Mouse (Mus musculus) lung, postnatal 0 days (tissue): Measurements from ENCODE around the gene Atp5d. TPM values are rescaled to one million over a fixed set of nuclear protein-coding genes. Genes with fewer than 3 reads are reported as not detected.

Experiments used
- ATAC-seq: fragments of 200-750 bp; cut with Nextera tagmentation; 2 replicates; pipeline ENCODE4 v1.8.0; 2017; ENCODE audit warnings: moderate library complexity
- DNase-seq: peaks from one replicate; pipeline ENCODE4 v3.0.0-alpha.2; 2016; ENCODE audit warnings: low spot score
- H3K27ac ChIP-seq: fragments of 300-500 bp; sonication (generic); 2 replicates; pipeline ENCODE4 v1.5.1; 2014; ENCODE audit warnings: antibody characterized with exemption, mild to moderate bottlenecking, low read length, mixed read lengths
- H3K27me3 ChIP-seq: fragments of 300-500 bp; sonication (generic); replicated peaks from 2 replicates; pipeline ENCODE4 v1.6.1; 2014; ENCODE audit warnings: low read length, mixed read lengths; ENCODE audit not compliant: insufficient read depth
- H3K36me3 ChIP-seq: fragments of 300-500 bp; sonication (generic); 2 replicates; pipeline ENCODE4 v1.6.1; 2014; ENCODE audit warnings: low read length, mixed read lengths; ENCODE audit not compliant: insufficient read depth
- H3K4me1 ChIP-seq: fragments of 300-500 bp; sonication (generic); 2 replicates; pipeline ENCODE4 v1.6.1; 2014; ENCODE audit warnings: antibody characterized with exemption, low read depth, low read length, mixed read lengths; ENCODE audit not compliant: insufficient read depth
- H3K4me2 ChIP-seq: fragments of 300-500 bp; sonication (generic); replicated peaks from 2 replicates; pipeline ENCODE4 v1.6.1; 2014; ENCODE audit warnings: low read depth, mild to moderate bottlenecking, low read length, moderate library complexity, mixed read lengths
- H3K4me3 ChIP-seq: fragments of 300-500 bp; sonication (generic); 2 replicates; pipeline ENCODE4 v1.5.1; 2014; ENCODE audit warnings: low read depth, low read length
- H3K9ac ChIP-seq: fragments of 300-500 bp; sonication (generic); replicated peaks from 2 replicates; pipeline ENCODE4 v1.6.1; 2014; ENCODE audit warnings: low read depth, mild to moderate bottlenecking
- H3K9me3 ChIP-seq: fragments of 300-500 bp; sonication (generic); 2 replicates; pipeline ENCODE4 v1.6.1; 2016; ENCODE audit warnings: low read length, mixed read lengths
- CTCF ChIP-seq: IDR thresholded peaks from 2 replicates; pipeline ENCODE4 v1.5.1; 2016; ENCODE audit warnings: antibody characterized with exemption, mild to moderate bottlenecking
- EP300 ChIP-seq: IDR thresholded peaks from 2 replicates; pipeline ENCODE4 v1.6.1; 2016; ENCODE audit warnings: antibody characterized with exemption, mild to moderate bottlenecking, control low read depth
- WGBS: fragments of 180-500 bp; shearing (Covaris S2); extraction: QIAGEN DNeasy Blood & Tissue Kit; methylation state at CpG from one replicate; pipeline ENCODE4 v1.1.7; 2014; 5-methylcytosine and 5-hydroxymethylcytosine counted together
- polyA plus RNA-seq: library from polyadenylated mRNA; unstranded; fragments of >200 nt; fragmentation: Nextera tagmentation; extraction: Ambion mirVana; gene quantifications from 2 replicates; pipeline ENCODE4 v1.2.1, GENCODE M21; 2015

The Atp5d gene
- polyA plus RNA-seq, 1 experiment from 2014 or later: 491 TPM

DNA sequence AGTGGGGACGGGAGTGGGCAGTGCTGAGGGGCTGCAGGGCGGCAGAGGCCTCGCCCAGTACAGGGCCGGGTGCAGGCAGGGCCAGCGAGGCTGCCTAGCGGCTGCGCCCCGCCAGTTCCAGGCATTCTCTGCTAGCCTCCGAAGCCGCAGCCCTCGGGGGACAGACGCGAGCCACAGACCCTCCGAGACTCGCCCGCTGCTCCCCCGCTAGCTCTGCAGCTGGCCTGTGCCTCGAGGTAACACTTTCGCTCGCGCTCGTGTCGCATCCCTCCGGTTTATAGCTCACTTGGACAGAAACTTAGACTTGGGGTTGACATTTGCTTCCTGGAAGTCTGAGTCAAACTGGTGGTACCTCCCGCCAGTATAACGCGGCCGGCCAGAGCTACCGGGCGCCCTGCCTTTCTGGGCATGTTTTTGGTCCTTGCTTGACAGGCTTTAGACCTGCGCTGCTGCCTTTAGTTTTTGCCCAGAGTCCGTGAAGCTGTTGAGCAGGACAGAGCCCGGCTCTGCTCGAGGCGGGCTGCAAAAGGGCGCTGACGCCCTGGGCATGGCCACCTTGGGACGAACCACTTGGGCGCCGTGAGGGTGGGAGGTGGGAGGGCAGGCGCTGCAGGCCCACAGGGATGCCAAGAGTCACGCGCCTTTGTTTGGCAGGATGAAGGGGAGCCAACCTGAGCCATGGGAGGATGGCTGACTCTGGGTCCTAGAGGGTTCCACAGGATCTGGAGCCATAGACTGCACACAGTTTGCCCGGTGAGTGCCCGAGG lies 33.5 kb downstream of the Atp5d start:
- TF ChIP-seq CTCF (no peak), EP300 (no peak)
- H3K4me3 ChIP-seq: peak overlapping the region; percentile 53; the same call in 1 of the 2 replicates
- no peak for ATAC-seq
- H3K27ac ChIP-seq: peak overlapping the region; percentile 85
- DNase-seq: no peak
- H3K4me2 ChIP-seq: peak overlapping the region; percentile 59
- H3K27me3 ChIP-seq: no peaks in the 10 kb centered on the region
- H3K4me1 ChIP-seq: peaks cover 10% of the 10 kb centered on the region; the same call in 1 of the 2 replicates
- peaks cover 18% of the 10 kb centered on the region for H3K36me3 ChIP-seq
- no peak overlapping the region for H3K9ac ChIP-seq
- H3K9me3 ChIP-seq: no peaks in the 10 kb centered on the region
- WGBS: 84% methylated on average over 44 of the region's 45 CpGs

DNA sequence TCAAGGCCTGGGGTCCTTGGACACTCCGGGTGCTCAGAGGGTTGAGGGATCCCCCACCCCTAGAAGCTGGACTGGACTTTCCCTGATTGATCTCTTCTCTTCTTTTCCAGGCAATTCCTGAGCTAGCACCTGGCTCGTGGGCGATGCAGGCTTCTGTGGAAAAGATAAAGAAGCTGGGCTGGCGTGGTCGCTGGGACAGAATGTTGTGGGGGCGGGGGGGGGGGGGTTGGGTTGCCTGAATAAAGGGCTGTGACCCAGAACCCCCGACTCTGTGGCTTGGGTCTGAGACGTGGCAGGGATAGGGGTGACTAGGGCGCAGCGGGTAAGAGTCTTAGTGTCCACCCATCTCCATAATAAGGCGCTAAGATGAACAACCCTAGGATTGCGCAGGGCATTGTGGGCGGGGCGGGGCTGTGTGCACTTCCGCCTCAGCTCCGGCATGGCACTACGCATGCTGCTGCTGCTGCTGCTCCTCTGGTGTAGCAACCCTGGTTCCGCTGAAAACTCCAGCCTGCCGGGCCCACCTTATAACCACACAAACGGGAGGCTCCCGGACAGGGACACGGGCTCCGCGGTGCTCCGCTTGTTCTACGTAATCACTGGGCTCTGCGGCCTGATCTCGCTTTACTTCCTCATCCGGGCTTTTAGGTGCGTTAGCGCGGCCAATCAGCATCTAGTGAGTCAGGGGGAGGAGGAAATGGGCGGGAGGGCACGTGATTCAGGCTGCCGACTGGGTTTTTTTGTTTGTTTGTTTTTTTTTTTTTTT lies 34.3 kb downstream of the Atp5d start, which contains the start of gene 1600002K03Rik:
Gene 1600002K03Rik (plus strand): TSS at position 418 of the 766 bp plus-strand sequence.
- H3K4me3 ChIP-seq: peak within 1 kb of the TSS; percentile 53
- TF ChIP-seq CTCF (no peak), EP300 (peak; percentile 21; the same call in 1 of the 2 replicates)
- WGBS: 6% methylated on average over 35 of the region's 35 CpGs
- peak within 1 kb of the TSS; percentile 59 for H3K4me2 ChIP-seq
- no peaks in the 10 kb centered on the region for H3K9me3 ChIP-seq
- peak; percentile 78 for ATAC-seq
- H3K27me3 ChIP-seq: no peaks in the 10 kb centered on the region
- no peak within 1 kb of the TSS for H3K9ac ChIP-seq
- H3K36me3 ChIP-seq: peaks cover 18% of the 10 kb centered on the region
- H3K27ac ChIP-seq: peak within 1 kb of the TSS; percentile 85
- H3K4me1 ChIP-seq: peaks cover 10% of the 10 kb centered on the region; the same call in 1 of the 2 replicates
- DNase-seq: peak; percentile 96

DNA sequence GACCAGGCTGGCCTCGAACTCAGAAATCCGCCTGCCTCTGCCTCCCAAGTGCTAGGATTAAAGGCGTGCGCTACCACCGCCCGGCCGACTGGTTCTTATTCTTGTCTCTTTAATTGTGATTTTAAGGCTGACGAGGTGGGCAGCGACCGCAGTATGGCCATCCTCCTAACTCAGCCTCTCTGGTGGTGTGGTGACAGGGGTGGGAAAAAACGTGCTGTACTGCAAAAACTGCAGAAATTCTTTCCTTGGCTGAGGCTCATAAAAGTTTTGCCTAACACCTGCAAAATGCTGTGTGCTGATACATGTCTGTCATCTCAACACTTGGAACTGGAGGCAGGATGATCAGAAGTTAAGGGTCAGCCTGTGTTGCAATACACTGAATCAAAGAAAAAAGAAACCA lies 34.9 kb downstream of the Atp5d start:
- Histone ChIP-seq H3K9ac (no peak overlapping the region), H3K4me1 (peaks cover 10% of the 10 kb centered on the region; the same call in 1 of the 2 replicates), H3K27ac (peak overlapping the region; percentile 85), H3K9me3 (no peaks in the 10 kb centered on the region), H3K27me3 (no peaks in the 10 kb centered on the region), H3K4me3 (peak overlapping the region; percentile 53; the same call in 1 of the 2 replicates), H3K36me3 (peaks cover 18% of the 10 kb centered on the region), H3K4me2 (peak overlapping the region; percentile 59)
- ATAC-seq (no peak), DNase-seq (peak; percentile 63)
- 9% methylated on average over 11 of the region's 11 CpGs for WGBS
- TF ChIP-seq CTCF (no peak), EP300 (0 out of 2 replicates have a peak, but pooled peaks have one; percentile 6)

DNA sequence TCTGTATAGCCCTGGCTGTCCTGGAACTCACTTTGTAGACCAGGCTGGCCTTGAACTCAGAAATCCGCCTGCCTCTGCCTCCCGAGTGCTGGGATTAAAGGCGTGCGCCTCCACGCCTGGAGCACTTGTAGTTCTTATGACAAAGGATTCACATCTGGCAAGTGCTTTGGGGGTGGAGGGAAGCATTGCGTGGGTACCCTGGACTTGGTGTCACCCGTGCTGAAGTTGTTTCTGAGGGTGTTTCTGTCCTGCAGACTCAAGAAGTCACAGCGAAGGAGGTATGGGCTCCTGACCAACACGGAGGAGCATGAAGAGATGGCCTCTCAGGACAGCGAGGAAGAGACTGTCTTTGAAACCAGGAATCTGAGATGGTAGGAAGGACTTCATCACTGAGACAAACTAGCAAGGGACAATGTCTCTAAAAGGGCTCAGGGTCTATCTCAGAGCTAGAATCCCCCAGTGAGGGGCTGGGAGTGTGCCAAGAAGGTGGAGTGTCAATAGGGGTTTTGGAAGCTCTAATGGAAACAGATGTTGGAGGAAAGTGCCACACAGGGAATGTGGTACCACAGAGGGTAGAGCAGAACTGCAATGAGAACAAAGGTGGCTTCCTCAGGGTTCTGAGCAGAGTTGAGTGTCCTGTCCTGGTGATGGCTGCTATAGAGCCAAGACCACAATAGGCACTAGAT lies 35.7 kb downstream of the Atp5d start:
- TF ChIP-seq EP300 (no peak), CTCF (no peak)
- H3K27me3 ChIP-seq: no peaks in the 10 kb centered on the region
- H3K4me3 ChIP-seq: no peak overlapping the region
- no peak overlapping the region for H3K4me2 ChIP-seq
- peaks cover 5% of the 10 kb centered on the region; the same call in 1 of the 2 replicates for H3K4me1 ChIP-seq
- no peak overlapping the region for H3K9ac ChIP-seq
- H3K27ac ChIP-seq: no peak overlapping the region
- peaks cover 18% of the 10 kb centered on the region for H3K36me3 ChIP-seq
- DNase-seq (no peak), ATAC-seq (no peak)
- H3K9me3 ChIP-seq: no peaks in the 10 kb centered on the region
- 87% methylated on average over 10 of the region's 10 CpGs for WGBS

DNA sequence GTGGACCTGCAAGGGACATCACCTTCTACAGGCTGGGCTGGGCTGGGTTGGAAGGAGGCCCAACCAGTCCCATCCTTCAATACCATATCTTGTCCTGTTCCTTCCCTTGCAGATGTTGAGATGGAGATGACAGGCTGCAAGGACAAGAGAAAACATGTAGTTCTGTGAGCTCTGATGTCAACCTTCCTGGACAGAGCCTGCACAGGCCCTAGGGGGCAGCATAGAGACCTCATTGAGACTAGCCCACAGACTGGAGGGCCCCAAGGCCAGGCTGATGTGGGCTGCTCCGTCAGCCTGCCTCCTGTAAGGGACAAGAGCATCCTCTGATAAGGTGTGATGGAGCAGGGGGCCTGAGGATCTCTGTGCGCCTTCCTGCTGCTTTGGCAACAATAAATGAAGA lies 36.3 kb downstream of the Atp5d start:
- TF ChIP-seq EP300 (no peak), CTCF (peak; percentile 66)
- peaks cover 5% of the 10 kb centered on the region; the same call in 1 of the 2 replicates for H3K4me1 ChIP-seq
- no peak overlapping the region for H3K9ac ChIP-seq
- H3K9me3 ChIP-seq: no peaks in the 10 kb centered on the region
- ATAC-seq (no peak), DNase-seq (peak; percentile 62)
- 51% methylated on average over 2 of the region's 2 CpGs for WGBS
- peaks cover 18% of the 10 kb centered on the region for H3K36me3 ChIP-seq
- no peak overlapping the region for H3K27ac ChIP-seq
- no peak overlapping the region for H3K4me2 ChIP-seq
- no peaks in the 10 kb centered on the region for H3K27me3 ChIP-seq
- H3K4me3 ChIP-seq: no peak overlapping the region
